Mouse (Mus musculus) lung, postnatal 36 days (tissue): Measurements from ENCODE around the gene Tlx2.
A peak's percentile ranks its signal among the peaks of the same experiment; 100 is the strongest.

Experiments
- DNase-seq: peaks from one replicate; pipeline ENCODE4 v3.0.0; 2022; ENCODE audit warnings: mixed read lengths

The Tlx2 gene

GRCm38 (mm10) chr6:83087926-83088260 lies 17.8 kb upstream of the Tlx2 start:
- DNase-seq: no peak

DNA sequence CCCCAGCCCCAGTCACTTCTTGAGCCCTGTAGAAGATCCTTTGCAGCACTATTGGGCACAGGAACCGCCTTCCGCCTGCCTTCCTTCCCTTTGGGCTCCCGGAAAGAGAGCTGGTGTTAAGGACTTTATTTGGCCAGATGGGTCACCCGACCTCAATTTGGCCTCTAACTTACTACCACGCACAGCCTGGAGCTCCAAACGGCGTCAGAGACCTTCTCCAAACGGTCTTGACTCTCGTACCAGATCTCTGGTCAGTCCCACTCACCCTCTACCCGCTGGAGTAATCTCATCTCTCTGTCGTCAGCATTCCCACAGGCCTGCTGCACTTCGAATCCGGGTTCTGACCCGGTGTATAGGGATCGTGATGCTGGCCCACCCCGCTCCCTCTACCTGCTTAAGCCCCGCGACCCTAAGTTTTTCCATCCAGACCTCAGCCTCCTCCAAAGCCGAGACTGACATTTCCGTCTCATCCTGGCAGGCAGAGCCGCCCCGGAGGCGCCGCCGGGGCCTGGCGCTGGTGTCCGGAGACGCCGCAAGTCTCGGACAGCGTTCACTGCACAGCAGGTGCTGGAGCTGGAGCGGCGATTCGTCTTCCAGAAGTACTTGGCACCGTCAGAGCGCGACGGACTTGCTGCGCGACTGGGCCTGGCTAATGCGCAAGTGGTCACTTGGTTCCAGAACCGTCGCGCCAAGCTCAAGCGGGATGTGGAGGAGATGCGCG lies 17.3 kb upstream of the Tlx2 start:
- peak; percentile 43 for DNase-seq

- DNase-seq: no peak
Measured at GRCm38 (mm10) chr6:83086121-83087035, 16.3 kb upstream of the Tlx2 start, which contains the start of gene Lbx2. Gene Lbx2 (plus strand): TSS chr6:83086367.

GRCm38 (mm10) chr6:83084477-83084876 lies 14.4 kb upstream of the Tlx2 start:
- DNase-seq: no peak

GRCm38 (mm10) chr6:83083497-83083896 lies 13.4 kb upstream of the Tlx2 start:
- no peak for DNase-seq

- no peak for DNase-seq
Measured at GRCm38 (mm10) chr6:83080210-83080609, 10.1 kb upstream of the Tlx2 start.

- DNase-seq: peak; percentile 100
Measured at GRCm38 (mm10) chr6:83078324-83078858, 8.3 kb upstream of the Tlx2 start.

DNA sequence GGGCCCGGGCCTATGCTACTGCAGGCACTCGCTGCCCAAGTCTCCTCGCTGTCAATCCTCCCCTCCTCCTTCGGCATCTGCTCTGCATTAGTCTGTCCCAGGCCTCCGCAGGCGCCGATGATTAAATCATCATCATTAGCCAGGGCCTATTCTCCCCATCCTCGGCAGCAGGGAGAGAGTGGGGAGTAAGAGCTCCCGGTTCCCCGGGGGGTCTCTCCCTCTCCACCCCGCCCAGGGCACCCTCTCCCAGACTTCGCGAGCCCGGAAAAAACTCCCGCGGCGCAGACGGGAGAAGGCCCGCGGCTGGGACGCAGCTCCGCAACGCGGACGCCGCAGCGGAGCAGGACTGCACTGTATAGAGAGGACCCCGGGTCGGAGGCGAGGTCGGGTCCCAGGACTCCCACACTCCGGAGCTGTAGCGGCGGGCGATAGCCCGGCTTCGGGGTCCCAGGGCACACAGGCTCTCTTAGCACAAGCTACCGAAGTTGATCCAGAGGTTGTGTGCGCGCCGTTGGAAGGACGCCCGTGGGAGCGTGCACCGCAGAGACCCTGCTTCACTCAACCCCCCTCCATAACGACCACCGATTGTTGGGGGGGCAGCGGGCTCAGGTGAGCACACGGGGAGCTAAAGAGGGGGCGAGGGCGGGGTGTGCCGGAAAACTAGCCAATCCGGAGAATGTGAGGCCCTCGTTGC lies 7.7 kb upstream of the Tlx2 start, which contains the start of gene Pcgf1:
Gene Pcgf1 (plus strand): TSS at position 240 of the 694 bp plus-strand sequence.
- peak; percentile 27 for DNase-seq

DNA sequence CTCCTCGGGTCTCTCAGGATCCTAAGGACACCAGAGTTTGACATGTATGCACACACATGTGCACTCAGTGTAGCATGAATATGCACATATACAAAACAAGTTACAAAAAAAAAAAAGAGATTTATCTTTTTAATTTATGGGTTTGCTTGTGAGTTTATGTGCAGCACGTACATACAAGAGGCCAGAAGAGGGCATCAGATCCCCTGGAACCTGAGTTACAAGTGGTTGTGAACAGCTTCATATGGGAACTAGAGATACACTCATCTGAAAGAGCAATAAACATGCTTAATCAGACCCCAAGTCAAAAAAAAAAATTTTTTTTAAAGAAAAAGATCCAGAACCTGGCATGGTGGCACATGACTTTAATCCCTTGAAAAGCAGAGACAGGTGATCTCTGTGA lies 4.9 kb upstream of the Tlx2 start:
- DNase-seq: peak; percentile 38

- DNase-seq: no peak
Measured at GRCm38 (mm10) chr6:83071220-83071619, 1.1 kb upstream of the Tlx2 start.

- no peak for DNase-seq
Measured at GRCm38 (mm10) chr6:83070311-83071219, 472 bp upstream of the Tlx2 start.

DNA sequence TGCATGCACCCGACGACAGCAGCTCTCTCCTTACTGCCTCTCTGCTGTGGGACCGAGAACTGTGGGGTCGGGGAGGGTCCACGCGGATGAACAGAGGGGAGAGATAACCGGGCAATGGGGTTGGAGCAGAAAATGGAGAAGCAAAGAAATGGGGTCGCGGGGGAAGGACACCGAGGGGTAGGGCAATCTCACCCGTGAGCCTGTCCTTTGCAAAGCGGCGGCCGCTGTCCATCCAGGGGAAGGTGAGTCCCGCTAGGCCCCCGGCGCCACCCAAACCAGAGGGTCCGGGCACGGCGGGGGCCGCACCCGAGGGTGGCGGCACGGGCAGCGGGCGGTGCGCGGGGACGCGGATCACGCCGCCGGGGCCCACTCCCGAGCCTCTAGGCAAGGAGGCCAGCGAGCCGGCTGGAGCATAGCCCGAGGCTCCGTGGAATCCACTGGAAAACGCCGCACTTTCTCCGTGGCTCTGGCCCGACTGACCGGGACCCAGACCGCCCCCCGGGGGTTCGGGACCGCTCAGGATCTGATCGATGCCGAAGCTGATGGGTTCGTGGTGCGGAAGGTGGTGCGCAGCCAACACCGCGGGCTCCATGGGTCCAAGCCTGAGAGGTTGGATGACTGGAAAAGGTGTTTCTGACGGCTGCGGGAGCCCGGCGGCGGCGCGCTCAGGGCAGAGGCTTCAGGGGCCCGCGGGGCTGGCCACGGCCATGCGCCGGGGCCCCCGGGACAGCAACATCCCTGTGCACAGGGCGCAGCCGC lies 426 bp downstream of the Tlx2 start:
- DNase-seq: no peak

- no peak for DNase-seq
Measured at GRCm38 (mm10) chr6:83068706-83069487, 1.2 kb downstream of the Tlx2 start.

DNA sequence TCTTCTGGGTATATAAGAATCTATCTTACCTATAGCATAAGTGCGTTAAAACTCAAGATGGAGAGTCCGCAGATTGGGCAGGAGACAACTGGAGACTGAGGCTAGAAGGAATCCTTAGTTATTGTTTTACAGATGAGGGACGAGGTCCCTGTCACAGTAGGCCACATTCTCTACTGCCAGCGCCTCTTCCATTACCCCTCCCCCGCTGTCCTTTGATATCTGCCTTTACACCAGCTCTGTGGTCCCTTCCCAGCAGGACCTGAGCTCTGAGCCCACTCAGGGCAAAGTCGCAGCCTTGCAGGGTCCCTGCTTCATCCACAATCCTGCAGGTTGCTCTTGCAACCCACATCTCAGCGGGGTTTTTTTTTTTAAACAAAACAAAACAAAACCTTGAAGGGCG lies 1.9 kb downstream of the Tlx2 start:
- no peak for DNase-seq

GRCm38 (mm10) chr6:83066441-83066840 lies 3.7 kb downstream of the Tlx2 start:
- no peak for DNase-seq

DNA sequence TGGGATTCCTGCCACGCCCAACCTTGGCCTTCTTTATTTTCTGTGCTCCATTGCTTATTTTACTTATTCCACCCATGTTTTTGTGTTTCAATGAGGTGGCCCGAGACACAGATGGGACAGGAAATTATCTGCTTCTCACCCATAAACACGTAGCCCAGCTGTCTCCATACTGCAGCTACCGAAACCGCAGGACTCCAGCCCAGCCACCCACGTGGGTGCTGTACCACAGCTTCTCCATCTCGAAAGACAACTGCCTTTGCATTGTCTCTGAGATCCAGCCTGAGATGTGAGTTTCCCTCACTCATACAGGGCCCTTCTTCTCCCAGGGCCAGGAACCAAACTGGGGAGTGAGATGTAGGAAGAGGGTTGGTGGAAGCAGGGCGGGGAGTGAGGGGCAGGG lies 4.1 kb downstream of the Tlx2 start:
- no peak for DNase-seq

- DNase-seq: no peak
Measured at GRCm38 (mm10) chr6:83058725-83059124, 11.4 kb downstream of the Tlx2 start.

- DNase-seq: peak; percentile 54
Measured at GRCm38 (mm10) chr6:83057790-83058189, 12.3 kb downstream of the Tlx2 start, which contains the start of gene Dqx1. Gene Dqx1 (plus strand): TSS chr6:83057844.

- peak; percentile 43 for DNase-seq
Measured at GRCm38 (mm10) chr6:83054871-83055431, 15.1 kb downstream of the Tlx2 start, which contains the start of gene Htra2. Gene Htra2 (minus strand): TSS chr6:83055273.
